Mouse (Mus musculus): ENCODE results near the gene Rab5a.

Gene Rab5a

DNA sequence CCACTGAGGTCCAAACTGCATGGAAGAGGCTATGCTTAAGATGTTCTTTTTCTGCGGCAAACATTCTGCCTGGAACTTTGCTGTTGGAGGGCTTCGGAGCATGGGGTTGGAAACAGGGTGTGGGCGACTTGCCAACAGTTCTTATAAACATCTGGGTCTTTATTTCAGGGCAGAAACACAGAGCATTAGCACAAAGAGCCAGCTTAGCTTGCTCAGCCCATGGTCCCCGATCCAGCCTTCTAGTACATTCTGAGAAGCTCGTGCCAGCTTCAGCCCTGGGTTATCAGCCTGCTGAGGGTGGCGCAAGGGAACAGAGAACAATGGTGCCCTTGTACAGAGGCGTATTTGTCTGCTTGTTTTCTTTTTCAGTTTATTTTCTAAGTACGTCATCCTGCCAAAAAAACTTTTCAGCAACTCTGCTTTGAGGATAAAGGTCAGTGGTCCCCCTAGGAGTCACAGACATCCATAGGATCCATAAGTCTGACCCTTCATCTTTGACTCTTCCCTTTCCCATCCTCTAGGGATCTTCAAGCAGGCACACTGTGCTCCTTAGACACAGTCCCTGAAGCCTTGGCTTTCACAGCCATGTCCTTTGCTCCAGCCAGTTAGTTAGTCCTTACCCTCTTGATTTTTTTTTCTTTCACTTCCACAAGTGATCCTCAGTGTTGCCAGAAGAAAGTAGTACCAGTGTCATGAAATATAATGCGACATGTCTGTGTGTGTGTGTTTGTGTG, 64.7 kb downstream of the Rab5a start:
- DNase-seq (ENCODE audit: low spot score in 2 of 2), result no peak

GRCm38 (mm10) chr17:53551306-53552299, 72.6 kb downstream of the Rab5a start:
- DNase-seq (ENCODE audit: low spot score in 2 of 2), result no peak

DNA sequence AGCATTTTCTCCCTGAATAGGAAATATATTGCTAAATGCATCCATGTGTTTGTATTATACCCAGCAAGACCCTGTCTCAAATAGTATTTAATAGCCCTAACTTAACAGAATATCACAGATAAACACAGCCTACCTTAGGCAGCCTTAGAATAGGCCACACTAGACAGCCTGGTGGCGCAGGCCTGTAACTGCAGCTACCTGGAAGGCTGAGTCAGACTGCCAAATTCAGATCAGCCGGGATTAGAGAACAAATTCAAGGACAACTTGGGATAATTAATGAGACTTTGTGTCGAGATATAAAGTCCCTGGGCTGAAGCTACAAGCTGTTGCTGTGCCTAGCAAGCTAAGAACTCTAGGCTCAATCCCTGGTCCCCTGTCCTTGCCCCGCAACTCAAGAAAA, 75.1 kb downstream of the Rab5a start:
- no peak for DNase-seq (ENCODE audit: low spot score in 2 of 2)

DNA sequence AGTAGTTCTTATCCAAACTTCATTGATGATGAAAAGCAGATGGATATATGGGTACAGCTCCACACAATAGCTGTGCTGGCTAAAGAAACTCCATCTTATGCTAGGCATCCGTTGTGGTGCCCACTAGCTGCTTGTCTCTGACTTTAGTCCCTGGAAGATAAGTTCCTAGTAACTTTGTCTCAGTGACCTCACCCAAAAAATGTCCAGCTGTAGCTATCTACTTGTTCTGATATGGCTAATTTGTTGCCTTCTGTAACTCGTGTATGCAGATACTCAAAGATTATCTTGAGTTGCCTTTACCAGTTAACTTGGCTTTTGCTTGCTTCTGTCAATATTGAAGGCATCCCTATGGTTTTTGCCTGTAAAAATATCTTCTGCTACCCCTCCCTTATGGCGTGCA, 75.8 kb downstream of the Rab5a start:
- no peak for DNase-seq (ENCODE audit: low spot score in 2 of 2)
